Mouse (Mus musculus) neural tube, embryonic 14.5 days (tissue): ENCODE results near the gene Dnajc17. TPM values are rescaled to one million over a fixed set of nuclear protein-coding genes. Genes with fewer than 3 reads are reported as not detected.

ENCODE experiments used
- ATAC-seq: fragments of 200-750 bp; cut with Nextera tagmentation; 2 replicates; pipeline ENCODE4 v1.8.0; 2017; ENCODE audit warnings: low read depth, mild to moderate bottlenecking, moderate TSS enrichment, moderate library complexity
- H3K27ac ChIP-seq: fragments of 300-500 bp; sonication (generic); 2 replicates; pipeline ENCODE4 v1.5.1; 2014; ENCODE audit warnings: low read depth, mild to moderate bottlenecking, control low read depth, low read length, moderate library complexity, mixed read lengths
- H3K27me3 ChIP-seq: fragments of 300-500 bp; sonication (generic); 2 replicates; pipeline ENCODE4 v1.6.1; 2014; ENCODE audit warnings: low read length; ENCODE audit not compliant: control insufficient read depth, insufficient read depth
- H3K36me3 ChIP-seq: fragments of 300-500 bp; sonication (generic); 2 replicates; pipeline ENCODE4 v1.6.1; 2014; ENCODE audit warnings: low read length, mixed read lengths; ENCODE audit not compliant: control insufficient read depth, insufficient read depth
- H3K4me1 ChIP-seq: fragments of 300-500 bp; sonication (generic); 2 replicates; pipeline ENCODE4 v1.6.1; 2014; ENCODE audit warnings: low read length; ENCODE audit not compliant: control insufficient read depth, insufficient read depth
- H3K4me2 ChIP-seq: fragments of 300-500 bp; sonication (generic); 2 replicates; pipeline ENCODE4 v1.6.1; 2014; ENCODE audit warnings: mild to moderate bottlenecking, low read depth, low read length, control low read depth
- H3K4me3 ChIP-seq: fragments of 300-500 bp; sonication (generic); 2 replicates; pipeline ENCODE4 v1.5.1; 2014; ENCODE audit warnings: low read depth, low read length, control low read depth, mixed read lengths
- H3K9ac ChIP-seq: fragments of 300-500 bp; sonication (generic); replicated peaks from 2 replicates; pipeline ENCODE4 v1.6.1; 2014; ENCODE audit warnings: low read depth, mild to moderate bottlenecking, control low read depth, low read length, mixed read lengths
- H3K9me3 ChIP-seq: fragments of 300-500 bp; sonication (generic); 2 replicates; pipeline ENCODE4 v1.6.1; 2016; ENCODE audit warnings: low read length; ENCODE audit not compliant: control insufficient read depth
- WGBS: fragments of 180-500 bp; shearing (Covaris S2); extraction: QIAGEN DNeasy Blood & Tissue Kit; methylation state at CpG from one replicate; pipeline ENCODE4 v1.1.7; 2014; 5-methylcytosine and 5-hydroxymethylcytosine counted together
- polyA plus RNA-seq: library from polyadenylated mRNA; unstranded; fragments of >200 nt; fragmentation: Nextera tagmentation; extraction: Ambion mirVana; gene quantifications from 2 replicates; pipeline ENCODE4 v1.2.1, GENCODE M21; 2014

Dnajc17 gene
- polyA plus RNA-seq, 1 experiment from 2014 or later: 24.0 TPM

DNA sequence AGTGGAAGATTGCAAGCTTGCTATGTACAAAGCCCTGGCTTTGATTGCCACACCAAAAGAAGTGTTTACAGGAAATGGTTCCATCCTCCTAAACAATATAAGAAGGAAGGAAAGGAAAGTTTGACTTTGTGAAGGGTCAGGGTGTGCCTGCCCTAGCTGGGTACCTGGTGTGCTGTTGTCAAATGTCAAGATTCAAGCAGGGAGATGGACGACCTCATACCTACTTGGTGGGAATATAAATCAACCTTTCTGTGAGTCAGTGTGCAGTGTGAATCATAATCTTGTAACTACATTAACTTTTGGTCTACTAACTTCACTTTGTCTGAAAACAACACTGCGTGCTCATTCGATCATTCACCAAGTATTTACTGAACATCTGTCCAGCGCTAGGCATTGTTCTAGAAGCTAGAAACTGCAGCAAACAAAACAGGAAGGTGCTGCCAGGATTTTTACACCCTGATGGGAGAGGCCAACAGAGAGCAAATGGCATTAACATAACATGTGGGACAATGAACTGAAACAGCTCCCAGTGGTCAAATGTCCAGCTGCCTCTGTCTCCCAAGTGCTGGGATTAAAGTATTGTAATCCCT is 4.6 kb downstream of the Dnajc17 start:
- H3K4me3 ChIP-seq: no peak overlapping the region
- no peaks in the 10 kb centered on the region for H3K27me3 ChIP-seq
- H3K36me3 ChIP-seq: no peaks in the 10 kb centered on the region
- no peaks in the 10 kb centered on the region for H3K9me3 ChIP-seq
- H3K4me1 ChIP-seq: no peaks in the 10 kb centered on the region
- no peak overlapping the region for H3K27ac ChIP-seq
- no peak overlapping the region for H3K9ac ChIP-seq
- no peak overlapping the region for H3K4me2 ChIP-seq
- WGBS: 79% methylated on average over 4 of the region's 4 CpGs
- ATAC-seq: no peak

DNA sequence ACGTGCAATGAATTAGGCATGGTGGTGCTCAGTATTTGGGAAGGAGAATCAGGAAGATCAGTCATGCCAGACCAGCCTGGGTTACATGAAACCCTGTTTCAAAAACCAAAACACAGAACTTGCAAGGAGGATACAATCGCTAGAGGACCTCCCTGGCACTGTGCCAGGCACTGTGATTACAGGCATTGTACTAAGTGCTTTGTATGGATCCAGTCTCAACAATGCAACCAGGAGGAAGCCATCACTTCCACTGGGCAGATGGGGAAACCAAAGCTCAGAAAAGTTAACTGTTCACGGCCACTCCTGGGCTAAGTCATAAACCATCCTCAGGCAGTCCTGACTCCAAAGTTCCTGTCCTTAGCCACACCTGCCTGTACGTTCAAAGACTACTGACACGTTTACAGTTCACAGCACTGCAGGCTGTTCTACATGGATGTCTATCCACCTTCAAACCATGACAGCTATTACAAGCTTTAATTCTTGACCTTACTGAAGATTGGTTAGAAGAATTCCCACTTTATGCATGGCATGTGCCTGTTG is 5.6 kb downstream of the Dnajc17 start:
- WGBS: 55% methylated on average over 5 of the region's 5 CpGs
- ATAC-seq: no peak

DNA sequence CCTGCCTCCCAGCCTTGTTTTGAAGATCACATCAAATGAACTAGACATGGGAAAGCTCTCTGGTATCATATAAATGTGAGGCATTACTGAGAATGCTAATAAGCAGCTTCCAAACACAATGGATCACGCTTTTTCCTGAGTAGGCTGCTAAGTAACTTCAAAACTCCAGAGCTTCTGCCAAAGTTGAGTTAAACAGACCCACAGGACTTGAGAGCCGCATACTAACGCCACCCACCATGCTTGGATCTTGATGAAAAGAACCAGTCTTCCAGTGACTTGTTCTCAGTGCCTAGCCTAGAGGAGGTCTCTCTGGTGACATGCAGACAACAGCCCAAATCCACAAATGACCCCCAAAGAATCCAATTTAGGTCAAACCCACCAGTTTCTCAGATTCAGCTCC is 9.7 kb downstream of the Dnajc17 start:
- ATAC-seq: no peak
- Histone ChIP-seq H3K27me3 (no peaks in the 10 kb centered on the region), H3K9ac (no peak overlapping the region), H3K4me2 (no peak overlapping the region), H3K4me3 (no peak overlapping the region), H3K27ac (no peak overlapping the region), H3K9me3 (no peaks in the 10 kb centered on the region), H3K4me1 (no peaks in the 10 kb centered on the region), H3K36me3 (no peaks in the 10 kb centered on the region)
- 69% methylated on average over 3 of the region's 3 CpGs for WGBS

More for the DNA sequence above, 5.6 kb downstream of the Dnajc17 start:
- Histone ChIP-seq H3K4me2 (no peak overlapping the region), H3K4me1 (no peaks in the 10 kb centered on the region), H3K27ac (no peak overlapping the region), H3K36me3 (no peaks in the 10 kb centered on the region), H3K27me3 (no peaks in the 10 kb centered on the region), H3K9me3 (no peaks in the 10 kb centered on the region), H3K9ac (no peak overlapping the region), H3K4me3 (no peak overlapping the region)

DNA sequence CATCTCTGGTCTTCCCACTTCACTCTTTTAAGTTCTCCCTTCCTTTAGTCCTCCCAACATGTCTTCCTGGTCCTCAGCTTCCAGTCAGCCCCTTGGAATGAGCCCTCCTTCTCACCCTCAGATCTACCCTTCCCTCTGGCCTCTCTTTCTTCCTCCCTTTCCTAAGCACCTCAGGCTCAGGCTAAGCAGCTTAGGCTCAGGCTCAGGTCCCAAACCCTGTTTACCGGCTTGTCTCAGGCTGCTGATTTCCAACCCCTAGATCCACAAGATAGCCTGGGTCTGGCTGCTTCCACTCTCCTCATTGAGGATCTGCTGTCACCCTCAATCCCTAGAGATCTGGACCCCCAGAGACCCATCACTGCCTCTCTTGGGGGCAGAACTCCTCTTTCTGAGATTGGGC is 10.5 kb downstream of the Dnajc17 start:
- Histone ChIP-seq H3K36me3 (no peaks in the 10 kb centered on the region), H3K4me3 (no peak overlapping the region), H3K9ac (no peak overlapping the region), H3K27ac (no peak overlapping the region), H3K9me3 (no peaks in the 10 kb centered on the region), H3K4me1 (no peaks in the 10 kb centered on the region), H3K4me2 (no peak overlapping the region), H3K27me3 (no peaks in the 10 kb centered on the region)
- no peak for ATAC-seq
- 71% methylated on average over 1 of the region's 1 CpGs for WGBS

DNA sequence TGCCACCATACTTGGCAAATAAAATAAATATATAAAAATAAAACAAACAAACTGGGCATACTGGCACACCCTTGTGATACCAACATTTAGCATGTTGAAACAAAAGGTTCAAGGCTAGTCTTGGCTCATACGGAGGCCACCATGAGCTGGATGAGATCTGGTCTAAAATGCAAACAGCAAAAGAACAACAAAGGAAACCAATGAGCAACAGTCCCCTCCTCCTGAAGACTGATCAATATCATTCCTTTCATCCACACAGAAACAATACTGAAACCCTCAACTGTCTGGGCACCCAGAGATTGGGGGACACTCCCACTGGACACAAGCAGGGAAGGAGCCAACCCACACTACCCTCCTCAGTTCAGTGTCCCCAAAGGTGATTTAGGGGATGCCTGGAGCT is 11.1 kb downstream of the Dnajc17 start:
- no peaks in the 10 kb centered on the region for H3K9me3 ChIP-seq
- no peaks in the 10 kb centered on the region for H3K36me3 ChIP-seq
- H3K4me2 ChIP-seq: no peak overlapping the region
- H3K27me3 ChIP-seq: no peaks in the 10 kb centered on the region
- no peaks in the 10 kb centered on the region for H3K4me1 ChIP-seq
- no peak overlapping the region for H3K9ac ChIP-seq
- H3K4me3 ChIP-seq: no peak overlapping the region
- no peak for ATAC-seq
- no peak overlapping the region for H3K27ac ChIP-seq
- WGBS: 80% methylated on average over 1 of the region's 1 CpGs

DNA sequence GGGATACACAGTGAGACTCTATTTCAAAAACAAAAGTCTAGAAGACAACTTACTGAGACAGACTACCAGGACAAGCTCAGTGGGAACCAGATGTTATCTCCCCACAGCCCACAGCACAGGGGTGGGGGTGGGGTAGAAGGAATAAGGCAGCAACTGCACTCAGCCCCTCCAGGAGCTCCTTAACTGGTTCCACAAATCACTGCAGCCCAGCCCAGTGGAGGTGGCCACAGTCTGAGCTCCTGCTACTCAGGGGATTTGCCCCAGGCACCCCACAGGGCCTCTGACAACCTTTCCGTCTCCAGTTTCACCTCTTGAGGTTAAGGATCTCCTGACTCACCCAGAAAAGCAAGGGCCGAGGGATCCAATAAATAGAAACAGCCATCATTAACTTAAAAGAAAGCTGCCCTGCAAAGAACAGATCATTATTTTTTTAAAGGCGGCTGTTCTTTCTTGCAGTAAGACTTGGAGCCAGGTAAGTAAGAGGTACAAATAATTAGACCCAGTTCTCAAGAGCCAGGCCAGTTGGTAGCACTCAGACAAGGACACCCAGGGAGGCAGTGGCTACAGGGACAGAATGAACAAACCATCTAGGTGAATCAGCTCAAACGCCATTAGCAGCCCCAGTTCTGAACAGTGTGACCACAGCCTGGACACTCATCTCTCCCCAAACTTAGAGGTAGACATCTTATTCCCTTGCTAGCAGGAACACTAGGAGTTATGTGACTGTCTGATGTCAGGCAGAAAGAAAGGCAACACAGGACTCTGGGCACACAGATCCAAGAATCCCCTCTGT is 12.1 kb downstream of the Dnajc17 start:
- Histone ChIP-seq H3K9ac (no peak overlapping the region), H3K36me3 (no peaks in the 10 kb centered on the region), H3K27ac (no peak overlapping the region), H3K4me1 (no peaks in the 10 kb centered on the region), H3K27me3 (no peaks in the 10 kb centered on the region), H3K9me3 (no peaks in the 10 kb centered on the region), H3K4me3 (no peak overlapping the region), H3K4me2 (no peak overlapping the region)
- ATAC-seq: no peak
- WGBS: 34% methylated on average over 4 of the region's 4 CpGs

DNA sequence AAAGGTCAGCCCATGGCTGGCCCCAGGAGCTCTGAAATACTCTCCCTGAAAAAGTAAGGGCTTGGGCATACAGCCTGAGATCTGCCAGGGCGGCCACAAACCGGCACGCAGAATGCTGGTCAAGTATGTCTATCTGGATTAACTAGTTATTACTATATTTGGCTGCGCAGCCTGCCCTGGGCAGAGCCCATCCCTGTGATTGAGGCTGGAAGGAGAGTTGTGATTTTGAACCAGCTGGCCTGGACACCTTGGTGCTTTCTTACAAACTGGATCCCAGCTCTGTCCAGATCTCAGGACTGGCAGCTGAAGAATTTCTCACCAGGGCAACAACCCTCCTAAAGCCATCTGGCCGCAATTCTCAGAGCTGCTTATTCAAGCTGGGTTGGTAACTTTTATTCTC is 14.5 kb downstream of the Dnajc17 start:
- 0 out of 2 replicates have a peak, but pooled peaks cover 2% of the 10 kb centered on the region for H3K4me1 ChIP-seq
- H3K36me3 ChIP-seq: no peaks in the 10 kb centered on the region
- 90% methylated on average over 5 of the region's 5 CpGs for WGBS
- ATAC-seq: no peak
- H3K27ac ChIP-seq: no peak overlapping the region
- H3K27me3 ChIP-seq: no peaks in the 10 kb centered on the region
- no peak overlapping the region for H3K9ac ChIP-seq
- H3K9me3 ChIP-seq: no peaks in the 10 kb centered on the region
- H3K4me2 ChIP-seq: no peak overlapping the region
- H3K4me3 ChIP-seq: no peak overlapping the region

DNA sequence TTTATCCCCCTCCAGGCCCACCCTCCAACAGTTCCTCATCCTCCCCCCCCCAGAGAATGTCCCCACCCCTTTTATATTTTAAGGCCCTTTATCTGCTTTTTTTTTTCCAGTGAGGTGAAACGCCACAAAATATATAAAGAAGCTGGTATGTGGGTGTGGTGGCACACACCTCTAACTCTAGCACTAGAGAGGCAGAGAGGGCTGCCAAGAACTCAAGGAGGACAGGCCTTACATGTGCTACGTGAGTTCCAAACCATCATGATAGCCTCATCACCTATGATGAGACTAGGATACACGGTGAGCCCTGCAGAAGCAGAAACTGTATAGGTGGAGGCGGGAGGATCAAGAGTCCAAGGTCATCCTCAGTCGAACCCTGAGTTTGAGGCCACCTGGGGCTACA is 17.6 kb downstream of the Dnajc17 start:
- H3K9me3 ChIP-seq: no peaks in the 10 kb centered on the region
- no peaks in the 10 kb centered on the region for H3K27me3 ChIP-seq
- H3K4me2 ChIP-seq: no peak overlapping the region
- H3K27ac ChIP-seq: no peak overlapping the region
- 0 out of 2 replicates have a peak, but pooled peaks cover 6% of the 10 kb centered on the region for H3K4me1 ChIP-seq
- no peak overlapping the region for H3K4me3 ChIP-seq
- ATAC-seq: no peak
- H3K36me3 ChIP-seq: no peaks in the 10 kb centered on the region
- WGBS: 92% methylated on average over 5 of the region's 5 CpGs
- H3K9ac ChIP-seq: no peak overlapping the region

DNA sequence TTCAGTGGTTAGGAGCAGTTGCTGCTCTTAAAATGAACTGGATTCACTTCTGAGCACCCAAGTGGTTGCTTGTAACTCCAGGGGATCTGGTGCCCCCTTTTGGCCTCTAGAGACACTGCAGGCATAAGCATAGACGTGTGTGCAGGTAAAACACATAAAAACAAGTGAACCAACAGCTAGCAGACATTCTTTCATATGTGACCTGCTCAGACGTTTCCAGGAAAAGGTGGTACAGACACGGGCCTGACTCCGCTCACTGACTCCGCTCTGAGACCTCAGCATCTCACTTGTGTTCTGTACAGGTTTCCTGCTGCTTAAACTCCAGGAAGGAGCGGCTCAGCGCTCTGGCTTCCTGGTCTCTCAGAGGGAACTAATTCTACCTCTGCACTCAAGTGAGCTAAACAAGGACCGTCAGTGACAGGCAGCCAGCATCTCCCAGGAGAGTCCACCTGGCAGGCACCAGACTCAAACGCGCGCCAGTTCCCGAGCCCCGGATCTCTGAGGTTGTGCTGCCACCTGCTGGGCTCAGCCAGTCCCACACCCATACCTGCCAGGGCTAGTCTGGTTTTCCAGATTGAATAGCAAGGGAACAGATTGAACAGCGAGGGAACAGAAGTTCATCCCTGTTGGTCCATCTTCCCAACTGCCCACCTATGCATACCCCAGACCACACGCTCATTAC is 19.4 kb downstream of the Dnajc17 start:
- 8% methylated on average over 15 of the region's 15 CpGs for WGBS
- H3K9ac ChIP-seq: no peak overlapping the region

More for the DNA sequence above, 19.4 kb downstream of the Dnajc17 start:
- Histone ChIP-seq H3K4me1 (0 out of 2 replicates have a peak, but pooled peaks cover 6% of the 10 kb centered on the region), H3K27me3 (no peaks in the 10 kb centered on the region), H3K36me3 (peaks cover 8% of the 10 kb centered on the region; the same call in 1 of the 2 replicates), H3K9me3 (no peaks in the 10 kb centered on the region), H3K4me3 (no peak overlapping the region), H3K4me2 (peak overlapping the region; percentile 44), H3K27ac (no peak overlapping the region)
- peak; percentile 90 for ATAC-seq
